Mouse (Mus musculus) heart, embryonic 12.5 days (tissue): Measurements from ENCODE around the gene Psrc1. TPM values are rescaled to one million over a fixed set of nuclear protein-coding genes. Genes with fewer than 3 reads are reported as not detected.

ENCODE experiments used
- ATAC-seq: fragments of 200-750 bp; cut with Nextera tagmentation; 2 replicates; pipeline ENCODE4 v1.8.0; 2017; ENCODE audit warnings: moderate TSS enrichment, moderate library complexity; ENCODE audit not compliant: insufficient number of reproducible peaks, low FRiP score
- H3K27ac ChIP-seq: fragments of 300-500 bp; sonication (generic); 2 replicates; pipeline ENCODE4 v1.5.1; 2016; ENCODE audit warnings: mild to moderate bottlenecking, moderate library complexity; ENCODE audit not compliant: poor library complexity, severe bottlenecking
- H3K27me3 ChIP-seq: fragments of 300-500 bp; sonication (generic); replicated peaks from 2 replicates; pipeline ENCODE4 v1.6.1; 2016; ENCODE audit warnings: mild to moderate bottlenecking, moderate library complexity
- H3K36me3 ChIP-seq: fragments of 300-500 bp; sonication (generic); 2 replicates; pipeline ENCODE4 v1.6.1; 2016; ENCODE audit warnings: mild to moderate bottlenecking, moderate library complexity
- H3K4me1 ChIP-seq: fragments of 300-500 bp; sonication (generic); replicated peaks from 2 replicates; pipeline ENCODE4 v1.6.1; 2016; ENCODE audit warnings: mild to moderate bottlenecking
- H3K4me2 ChIP-seq: fragments of 300-500 bp; sonication (generic); 2 replicates; pipeline ENCODE4 v1.6.1; 2016; ENCODE audit warnings: mild to moderate bottlenecking, moderate library complexity
- H3K4me3 ChIP-seq: fragments of 300-500 bp; sonication (generic); 2 replicates; pipeline ENCODE4 v1.5.1; 2016; ENCODE audit warnings: mild to moderate bottlenecking
- H3K9ac ChIP-seq: fragments of 300-500 bp; sonication (generic); 2 replicates; pipeline ENCODE4 v1.6.1; 2016; ENCODE audit warnings: mild to moderate bottlenecking, moderate library complexity
- H3K9me3 ChIP-seq: fragments of 300-500 bp; sonication (generic); replicated peaks from 2 replicates; pipeline ENCODE4 v1.6.1; 2016; ENCODE audit warnings: mild to moderate bottlenecking, moderate library complexity
- WGBS: fragments of 180-500 bp; shearing (Covaris S2); methylation state at CpG from one replicate; pipeline ENCODE4 v1.1.7; 2016; 5-methylcytosine and 5-hydroxymethylcytosine counted together
- polyA plus RNA-seq: library from polyadenylated mRNA; unstranded; fragments of >200 nt; fragmentation: Nextera tagmentation; extraction: Ambion mirVana; gene quantifications from 2 replicates; pipeline ENCODE4 v1.2.1, GENCODE M21; 2016

Gene Psrc1
- polyA plus RNA-seq: 26.4 and 27.3 TPM in 2 replicates

DNA sequence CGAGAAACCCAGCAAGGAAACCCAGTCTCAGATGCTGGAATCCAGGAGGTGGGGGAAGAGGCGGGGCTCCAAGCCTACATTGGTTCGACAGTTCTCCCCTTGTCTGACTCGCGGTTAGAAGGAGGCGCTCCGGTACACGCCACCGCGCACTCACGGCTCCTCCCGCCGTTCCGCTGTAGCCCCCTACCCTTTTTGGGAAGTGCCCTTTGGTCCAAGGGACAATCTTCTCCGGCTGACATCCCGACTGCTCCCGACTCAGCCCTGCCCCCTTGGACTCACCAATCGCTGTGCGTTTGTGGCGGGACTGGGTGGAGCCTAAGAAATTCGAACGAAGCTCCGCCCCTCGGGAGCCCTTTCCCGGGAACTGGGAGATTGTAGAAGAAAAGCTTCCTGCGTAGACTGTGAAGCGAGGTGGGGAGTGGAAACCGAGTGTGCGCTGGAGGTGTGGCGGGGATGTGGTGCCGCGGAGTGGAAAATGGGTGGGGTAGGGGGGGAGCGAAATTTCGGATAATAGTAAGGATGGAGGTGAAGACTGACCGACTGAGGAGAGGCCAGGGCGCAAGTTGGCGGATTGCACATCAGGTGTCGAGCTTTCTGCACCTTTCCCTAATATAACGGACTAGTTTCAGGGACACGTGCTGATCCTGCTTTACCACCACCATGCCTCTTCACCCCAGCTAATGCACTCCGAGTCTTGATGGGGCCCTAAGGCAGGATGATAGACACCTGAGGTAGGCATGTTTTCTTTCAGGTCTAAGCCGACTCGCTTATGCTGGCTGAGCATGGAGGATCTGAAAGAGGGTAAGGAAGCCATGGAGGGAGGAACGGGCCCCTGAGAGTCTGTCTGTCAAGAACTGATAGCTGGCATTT lies at the start of gene Psrc1:
TSS of gene Psrc1 (plus strand) at position 355 of the 870 bp plus-strand sequence.
- peaks cover 45% of the 10 kb centered on the region for H3K4me1 ChIP-seq
- peak within 1 kb of the TSS; percentile 59 for H3K9ac ChIP-seq
- ATAC-seq: peak; percentile 92
- peak within 1 kb of the TSS; percentile 40; the same call in 1 of the 2 replicates for H3K27ac ChIP-seq
- 2% methylated on average over 44 of the region's 44 CpGs for WGBS
- H3K27me3 ChIP-seq: no peaks in the 10 kb centered on the region
- H3K36me3 ChIP-seq: peaks cover 21% of the 10 kb centered on the region
- H3K9me3 ChIP-seq: no peaks in the 10 kb centered on the region
- peak within 1 kb of the TSS; percentile 85 for H3K4me2 ChIP-seq
- H3K4me3 ChIP-seq: peak within 1 kb of the TSS; percentile 63

DNA sequence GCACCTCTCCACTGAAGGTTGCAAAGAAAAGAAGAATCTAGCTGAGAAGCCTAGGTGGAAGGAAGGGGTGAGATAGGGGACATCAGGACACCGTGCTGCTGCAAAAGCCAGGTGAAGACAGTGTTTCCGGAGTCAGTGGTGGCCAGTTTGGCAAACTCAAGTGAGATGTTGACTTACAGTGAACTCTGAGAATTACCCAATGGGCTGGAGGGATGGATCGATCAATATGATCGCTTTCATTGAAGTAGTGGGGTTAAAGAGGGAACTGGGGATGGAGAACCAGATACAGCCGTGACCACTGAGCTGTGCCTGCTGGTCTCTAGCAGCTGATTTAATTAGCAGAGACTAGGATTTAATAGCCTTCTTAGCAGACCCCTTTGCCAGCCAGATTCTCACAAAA lies 46.8 kb upstream of the Psrc1 start:
- no peak overlapping the region for H3K27ac ChIP-seq
- no peak overlapping the region for H3K4me3 ChIP-seq
- H3K4me2 ChIP-seq: no peak overlapping the region
- no peak overlapping the region for H3K9ac ChIP-seq
- H3K4me1 ChIP-seq: no peaks in the 10 kb centered on the region
- no peaks in the 10 kb centered on the region for H3K27me3 ChIP-seq
- WGBS: 90% methylated on average over 5 of the region's 5 CpGs
- H3K36me3 ChIP-seq: peaks cover 80% of the 10 kb centered on the region
- H3K9me3 ChIP-seq: no peaks in the 10 kb centered on the region
- no peak for ATAC-seq

DNA sequence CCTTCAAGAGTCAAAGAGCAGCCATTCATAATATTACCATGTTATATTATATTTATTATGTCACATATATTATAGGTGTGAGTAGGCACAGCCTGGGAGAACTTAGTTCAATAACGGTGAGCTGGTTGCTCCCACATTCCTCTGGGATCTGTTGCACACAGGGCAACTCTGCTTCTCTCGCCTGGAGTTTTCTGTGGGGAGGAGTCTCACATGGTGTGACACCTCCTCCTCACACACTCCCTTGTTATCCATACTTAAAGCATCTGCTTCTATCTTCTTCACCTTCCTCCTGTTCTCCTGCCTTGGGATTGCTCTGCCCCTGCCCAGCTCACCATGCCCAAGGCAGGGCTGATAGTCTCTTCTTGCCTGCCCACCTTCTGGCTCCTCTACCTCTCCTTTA lies 42.6 kb upstream of the Psrc1 start:
- Histone ChIP-seq H3K36me3 (peaks cover 75% of the 10 kb centered on the region), H3K27me3 (no peaks in the 10 kb centered on the region), H3K9ac (no peak overlapping the region), H3K9me3 (no peaks in the 10 kb centered on the region), H3K27ac (no peak overlapping the region), H3K4me3 (no peak overlapping the region), H3K4me1 (no peaks in the 10 kb centered on the region), H3K4me2 (no peak overlapping the region)
- no peak for ATAC-seq
- 71% methylated on average over 2 of the region's 2 CpGs for WGBS

DNA sequence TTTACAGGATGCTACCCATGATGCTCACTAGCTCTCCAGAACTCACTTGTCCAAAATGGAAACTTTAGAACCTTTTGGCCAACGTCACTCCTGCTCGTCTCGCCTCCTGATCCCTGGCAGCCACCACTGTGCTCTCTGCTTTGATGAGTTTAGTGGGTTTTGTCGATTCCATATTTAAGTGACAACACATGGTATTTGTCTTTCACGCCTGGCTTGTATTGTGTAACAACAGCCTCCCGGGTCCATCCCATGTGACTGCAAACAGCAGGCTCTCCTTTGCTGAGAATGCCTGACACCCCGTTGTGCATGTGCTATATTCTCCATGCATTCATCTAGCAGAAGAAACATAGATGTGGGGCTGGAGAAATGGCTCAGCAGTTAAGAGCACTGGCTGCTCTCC lies 41.5 kb upstream of the Psrc1 start:
- no peaks in the 10 kb centered on the region for H3K4me1 ChIP-seq
- 63% methylated on average over 7 of the region's 7 CpGs for WGBS
- H3K27ac ChIP-seq: no peak overlapping the region
- H3K9me3 ChIP-seq: no peaks in the 10 kb centered on the region
- no peak overlapping the region for H3K4me3 ChIP-seq
- H3K36me3 ChIP-seq: peaks cover 77% of the 10 kb centered on the region
- H3K27me3 ChIP-seq: no peaks in the 10 kb centered on the region
- ATAC-seq: no peak
- no peak overlapping the region for H3K9ac ChIP-seq
- no peak overlapping the region for H3K4me2 ChIP-seq

DNA sequence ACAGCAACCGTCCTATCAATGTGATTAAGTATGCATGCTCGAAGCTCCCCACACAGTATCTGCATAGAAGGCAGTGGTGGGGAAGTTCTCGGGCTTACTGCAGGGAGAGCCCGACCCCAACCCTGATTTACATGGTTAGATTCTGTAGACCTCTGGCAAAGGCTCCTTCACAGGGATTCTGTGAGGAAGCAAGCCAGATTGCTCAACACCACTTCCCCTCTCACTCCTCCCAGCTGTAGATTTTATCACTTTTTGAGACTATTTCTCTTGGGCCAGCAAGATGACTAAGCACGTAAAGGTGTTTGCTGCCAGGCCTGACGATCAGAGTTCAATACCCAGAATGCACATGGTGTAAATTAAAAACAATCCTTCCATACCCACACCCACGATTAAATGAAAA lies 37.8 kb upstream of the Psrc1 start:
- Histone ChIP-seq H3K27ac (no peak overlapping the region), H3K4me1 (peaks cover 6% of the 10 kb centered on the region; the same call in 1 of the 2 replicates), H3K27me3 (no peaks in the 10 kb centered on the region), H3K4me2 (no peak overlapping the region), H3K9ac (no peak overlapping the region), H3K4me3 (no peak overlapping the region), H3K36me3 (peaks cover 79% of the 10 kb centered on the region), H3K9me3 (no peaks in the 10 kb centered on the region)
- WGBS: 85% methylated on average over 7 of the region's 7 CpGs
- no peak for ATAC-seq

DNA sequence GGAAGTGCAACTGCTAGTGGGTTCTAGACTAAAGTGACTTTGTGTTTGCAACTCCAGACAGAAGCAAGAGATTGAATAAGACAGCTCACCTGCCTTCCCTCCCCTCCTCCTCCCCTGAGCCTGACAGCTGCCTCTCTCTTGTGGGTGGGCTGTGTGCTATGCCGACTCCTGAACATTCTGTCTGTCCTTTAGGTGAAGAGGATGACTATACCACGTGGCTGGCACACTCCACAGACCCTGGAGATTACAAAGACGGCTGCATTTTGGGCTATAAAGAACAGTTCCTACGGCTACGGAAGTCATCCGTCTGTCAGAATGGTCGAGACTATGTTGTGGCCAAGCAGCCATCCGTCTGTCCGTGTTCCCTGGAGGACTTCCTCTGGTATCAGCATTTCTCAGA lies 35.3 kb upstream of the Psrc1 start:
- Histone ChIP-seq H3K27ac (no peak overlapping the region), H3K9me3 (no peaks in the 10 kb centered on the region), H3K27me3 (no peaks in the 10 kb centered on the region), H3K4me1 (peaks cover 6% of the 10 kb centered on the region; the same call in 1 of the 2 replicates), H3K4me3 (no peak overlapping the region), H3K36me3 (peaks cover 76% of the 10 kb centered on the region), H3K9ac (no peak overlapping the region), H3K4me2 (no peak overlapping the region)
- no peak for ATAC-seq
- 51% methylated on average over 9 of the region's 9 CpGs for WGBS

DNA sequence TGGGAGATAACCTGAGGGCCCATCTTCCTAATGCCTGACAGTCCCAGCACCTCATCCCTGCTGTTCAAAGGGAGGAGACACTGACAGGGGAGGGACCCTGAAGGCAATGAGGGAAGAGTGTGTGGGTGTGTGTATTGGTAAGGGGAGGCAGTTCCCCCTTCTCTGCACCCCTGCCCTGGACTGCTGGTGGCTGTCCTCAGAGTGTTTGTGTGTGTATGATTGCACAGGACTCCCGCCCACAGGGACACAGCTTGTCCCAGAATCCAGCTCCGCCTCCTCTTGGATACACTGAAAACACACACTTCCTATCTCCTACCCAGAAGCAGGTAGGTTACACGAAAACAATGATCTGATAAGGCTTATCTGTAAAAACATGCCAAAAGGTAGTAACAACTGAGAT lies 28.4 kb upstream of the Psrc1 start:
- Histone ChIP-seq H3K4me1 (peaks cover 1% of the 10 kb centered on the region; the same call in 1 of the 2 replicates), H3K9ac (no peak overlapping the region), H3K9me3 (no peaks in the 10 kb centered on the region), H3K4me3 (no peak overlapping the region), H3K36me3 (peaks cover 73% of the 10 kb centered on the region), H3K4me2 (no peak overlapping the region), H3K27ac (no peak overlapping the region), H3K27me3 (no peaks in the 10 kb centered on the region)
- no peak for ATAC-seq
- 71% methylated on average over 3 of the region's 3 CpGs for WGBS

DNA sequence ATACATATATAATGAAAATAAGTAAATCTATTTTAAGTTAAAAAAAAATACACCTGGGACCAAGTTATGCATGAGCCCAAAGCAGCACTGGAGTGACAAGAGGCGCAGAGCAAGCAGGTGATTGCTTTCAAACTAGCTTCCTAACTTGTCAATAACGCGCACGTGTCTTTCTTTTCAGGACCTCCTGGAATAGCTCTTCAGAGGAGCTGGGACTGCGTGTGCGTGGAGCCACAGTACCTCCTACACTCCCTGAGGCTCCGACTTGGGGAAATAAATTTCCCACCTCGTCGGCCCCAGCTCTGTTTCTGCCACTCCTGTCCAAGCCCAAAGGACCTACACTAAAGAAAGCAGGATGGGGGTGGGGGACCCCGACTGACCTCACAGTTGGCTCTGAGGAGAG lies 26.6 kb upstream of the Psrc1 start:
- peaks cover 17% of the 10 kb centered on the region for H3K4me1 ChIP-seq
- H3K4me3 ChIP-seq: no peak overlapping the region
- no peak for ATAC-seq
- H3K9me3 ChIP-seq: no peaks in the 10 kb centered on the region
- WGBS: 81% methylated on average over 10 of the region's 10 CpGs
- no peak overlapping the region for H3K27ac ChIP-seq
- no peaks in the 10 kb centered on the region for H3K27me3 ChIP-seq
- peaks cover 60% of the 10 kb centered on the region for H3K36me3 ChIP-seq
- no peak overlapping the region for H3K4me2 ChIP-seq
- no peak overlapping the region for H3K9ac ChIP-seq

DNA sequence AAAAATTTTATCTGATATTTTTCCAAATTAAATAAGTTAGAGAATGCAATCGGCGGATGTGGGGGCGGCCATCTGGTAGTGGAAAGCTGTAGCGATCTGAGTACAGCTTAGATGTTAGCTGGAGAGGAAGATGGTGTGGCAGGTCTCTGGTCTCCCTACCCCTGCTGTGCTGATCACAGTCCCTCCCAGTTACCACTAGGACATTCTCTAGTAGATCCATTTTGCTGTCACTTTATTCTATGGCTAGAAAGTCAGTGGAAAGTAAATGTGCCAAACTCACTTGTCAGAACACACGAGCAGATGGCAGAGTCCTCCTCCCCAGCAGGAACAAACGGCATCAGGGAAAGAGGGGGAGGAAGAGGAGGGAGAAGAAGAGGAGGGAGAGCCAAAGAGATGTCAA lies 25.2 kb upstream of the Psrc1 start:
- Histone ChIP-seq H3K36me3 (peaks cover 51% of the 10 kb centered on the region), H3K4me1 (peaks cover 25% of the 10 kb centered on the region), H3K27ac (no peak overlapping the region), H3K4me3 (no peak overlapping the region), H3K9ac (no peak overlapping the region), H3K4me2 (no peak overlapping the region), H3K27me3 (no peaks in the 10 kb centered on the region), H3K9me3 (no peaks in the 10 kb centered on the region)
- no peak for ATAC-seq
- WGBS: 72% methylated on average over 6 of the region's 6 CpGs

DNA sequence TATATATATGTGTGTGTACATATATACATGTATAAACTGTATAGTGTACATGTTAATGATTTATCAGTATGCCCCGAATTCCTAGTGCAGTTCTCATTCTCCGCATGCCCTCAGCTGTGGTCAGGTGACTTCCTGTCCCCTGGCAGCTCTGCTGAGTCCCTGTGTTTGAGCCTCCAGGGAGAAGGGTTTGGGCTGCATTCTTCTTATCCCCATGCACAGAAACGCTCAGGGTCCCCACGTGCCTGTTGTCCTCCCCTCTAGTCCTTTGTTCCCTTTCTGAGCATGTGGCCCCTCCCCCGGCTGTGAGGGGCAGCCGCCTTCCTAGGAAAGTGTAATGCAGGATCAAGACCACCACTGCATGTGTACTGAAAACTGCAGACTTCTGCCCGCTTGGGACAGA lies 22.7 kb upstream of the Psrc1 start:
- Histone ChIP-seq H3K27ac (peak overlapping the region; percentile 17; the same call in 1 of the 2 replicates), H3K4me1 (peaks cover 49% of the 10 kb centered on the region), H3K27me3 (no peaks in the 10 kb centered on the region), H3K9me3 (no peaks in the 10 kb centered on the region), H3K4me3 (no peak overlapping the region), H3K4me2 (no peak overlapping the region), H3K9ac (peak overlapping the region; percentile 19; the same call in 1 of the 2 replicates), H3K36me3 (peaks cover 27% of the 10 kb centered on the region)
- no peak for ATAC-seq
- WGBS: 15% methylated on average over 7 of the region's 7 CpGs

DNA sequence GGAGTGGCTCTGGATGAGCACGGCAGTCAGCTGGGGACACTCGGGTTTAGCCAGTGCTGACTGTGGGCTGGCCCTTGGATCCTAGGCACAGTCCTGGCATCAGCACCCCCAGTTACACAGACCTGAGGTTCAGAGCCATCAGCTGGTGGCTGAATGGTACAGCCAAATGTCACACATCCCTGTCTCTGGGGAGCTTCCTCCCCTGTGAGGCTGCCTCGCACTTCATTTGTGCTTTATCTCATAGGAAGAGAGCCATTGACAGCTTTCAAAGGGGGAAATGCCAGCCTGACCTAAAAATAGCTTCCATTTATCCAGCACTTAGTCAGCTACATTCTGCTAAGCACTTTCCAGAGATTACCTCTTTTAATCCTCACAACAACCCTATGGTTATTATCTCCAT lies 20.0 kb upstream of the Psrc1 start:
- H3K4me1 ChIP-seq: peaks cover 70% of the 10 kb centered on the region

More for the DNA sequence above, 20.0 kb upstream of the Psrc1 start:
- Histone ChIP-seq H3K36me3 (0 out of 2 replicates have a peak, but pooled peaks cover under 1% of the 10 kb centered on the region), H3K9me3 (no peaks in the 10 kb centered on the region), H3K27ac (peak overlapping the region; percentile 82; the same call in 1 of the 2 replicates), H3K27me3 (no peaks in the 10 kb centered on the region), H3K4me3 (no peak overlapping the region), H3K9ac (no peak overlapping the region), H3K4me2 (peak overlapping the region; percentile 49; the same call in 1 of the 2 replicates)
- ATAC-seq: peak; percentile 23; the same call in 1 of the 2 replicates
- WGBS: 18% methylated on average over 3 of the region's 3 CpGs
